Mouse (Mus musculus) adipocyte (in vitro differentiated cells): ENCODE measurements at regions not wholly inside any gene's neighbourhood (a gene's known extent, or its start where the extent isn't known, plus 50 kb on each side); places are given as distances from the start of the nearest gene placed in this dataset.
"Not testable (repeated sequence)": the region's sequence is repeated elsewhere in the genome, so short reads cannot be mapped to it uniquely, and the experiment has no call there.

Experiments used
- DNase-seq: peaks from one replicate; pipeline ENCODE4 v3.0.0-alpha.2; 2016; ENCODE audit warnings: low spot score

GRCm38 (mm10) chr1:98586470-98586869 is 165.5 kb downstream of the Slco6d1 start:
- no peak for DNase-seq

GRCm38 (mm10) chr1:98589216-98589959 is 168.5 kb downstream of the Slco6d1 start:
- peak; percentile 58 for DNase-seq

GRCm38 (mm10) chr1:98591001-98591400 is 170.1 kb downstream of the Slco6d1 start:
- not testable (repeated sequence) for DNase-seq
